Mouse (Mus musculus) G1E (cell line): ENCODE measurements at regions not wholly inside any gene's neighbourhood (a gene's known extent, or its start where the extent isn't known, plus 50 kb on each side); places are given as distances from the start of the nearest gene placed in this dataset.

ENCODE experiments used
- CTCF ChIP-seq: IDR thresholded peaks from 2 replicates; pipeline ENCODE4 v1.5.1; 2012; ENCODE audit warnings: low read depth, low read length, inconsistent platforms, mixed read lengths
- GATA1 ChIP-seq: IDR thresholded peaks from 2 replicates; pipeline ENCODE4 v1.6.1; 2012; ENCODE audit warnings: borderline replicate concordance, low read length, inconsistent platforms, mixed read lengths
- POLR2AphosphoS5 ChIP-seq: IDR thresholded peaks from 2 replicates; pipeline ENCODE4 v1.6.1; 2012; ENCODE audit warnings: low read depth, low read length, inconsistent platforms; ENCODE audit not compliant: insufficient replicate concordance
- TAL1 ChIP-seq: conservative IDR thresholded peaks from 2 replicates; pipeline ENCODE4 v1.6.1; 2012; ENCODE audit warnings: low read depth, low read length, inconsistent platforms, mixed read lengths

GRCm38 (mm10) chr9:27478346-27478745 is 81.7 kb downstream of the Spata19 start:
- no peak for TF ChIP-seq CTCF
- no peak for TF ChIP-seq TAL1
- TF ChIP-seq GATA1: no peak
- TF ChIP-seq POLR2AphosphoS5: no peak
